Mouse (Mus musculus) stomach, embryonic 16.5 days (tissue): ENCODE results near the gene Slc9c1. TPM values are rescaled to one million over a fixed set of nuclear protein-coding genes. Genes with fewer than 3 reads are reported as not detected.
A peak's percentile ranks its signal among the peaks of the same experiment; 100 is the strongest.

Source experiments
- ATAC-seq: fragments of 200-750 bp; cut with Nextera tagmentation; 2 replicates; pipeline ENCODE4 v1.8.0; 2017; ENCODE audit warnings: moderate number of reproducible peaks, moderate TSS enrichment; ENCODE audit not compliant: insufficient read depth, low FRiP score
- H3K27ac ChIP-seq: fragments of 300-500 bp; sonication (generic); 2 replicates; pipeline ENCODE4 v1.5.1; 2014; ENCODE audit warnings: low read length
- H3K27me3 ChIP-seq: fragments of 300-500 bp; sonication (generic); 2 replicates; pipeline ENCODE4 v1.6.1; 2014; ENCODE audit warnings: low read length, control low read depth, mixed read lengths; ENCODE audit not compliant: control insufficient read depth, insufficient read depth
- H3K36me3 ChIP-seq: fragments of 300-500 bp; sonication (generic); 2 replicates; pipeline ENCODE4 v1.6.1; 2014; ENCODE audit warnings: low read length; ENCODE audit not compliant: control insufficient read depth, insufficient read depth
- H3K4me1 ChIP-seq: fragments of 300-500 bp; sonication (generic); 2 replicates; pipeline ENCODE4 v1.6.1; 2014; ENCODE audit warnings: low read length, control low read depth, mixed read lengths; ENCODE audit not compliant: control insufficient read depth, insufficient read depth
- H3K4me2 ChIP-seq: fragments of 300-500 bp; sonication (generic); 2 replicates; pipeline ENCODE4 v1.6.1; 2014; ENCODE audit warnings: low read depth, low read length, mixed read lengths
- H3K4me3 ChIP-seq: fragments of 300-500 bp; sonication (generic); replicated peaks from 2 replicates; pipeline ENCODE4 v1.5.1; 2014; ENCODE audit warnings: mild to moderate bottlenecking, low read length
- H3K9ac ChIP-seq: fragments of 300-500 bp; sonication (generic); 2 replicates; pipeline ENCODE4 v1.6.1; 2014; ENCODE audit warnings: low read length
- H3K9me3 ChIP-seq: fragments of 300-500 bp; sonication (generic); replicated peaks from 2 replicates; pipeline ENCODE4 v1.6.1; 2016; ENCODE audit warnings: low read length, control low read depth; ENCODE audit not compliant: control insufficient read depth
- WGBS: fragments of 180-500 bp; shearing (Covaris S2); extraction: QIAGEN DNeasy Blood & Tissue Kit; methylation state at CpG from one replicate; pipeline ENCODE4 v1.1.7; 2014; 5-methylcytosine and 5-hydroxymethylcytosine counted together
- polyA plus RNA-seq: library from polyadenylated mRNA; unstranded; fragments of >200 nt; fragmentation: Nextera tagmentation; extraction: Ambion mirVana; gene quantifications from 2 replicates; pipeline ENCODE4 v1.2.1, GENCODE M21; 2015

The Slc9c1 gene
- polyA plus RNA-seq, 1 experiment from 2014 or later, result not detected

DNA sequence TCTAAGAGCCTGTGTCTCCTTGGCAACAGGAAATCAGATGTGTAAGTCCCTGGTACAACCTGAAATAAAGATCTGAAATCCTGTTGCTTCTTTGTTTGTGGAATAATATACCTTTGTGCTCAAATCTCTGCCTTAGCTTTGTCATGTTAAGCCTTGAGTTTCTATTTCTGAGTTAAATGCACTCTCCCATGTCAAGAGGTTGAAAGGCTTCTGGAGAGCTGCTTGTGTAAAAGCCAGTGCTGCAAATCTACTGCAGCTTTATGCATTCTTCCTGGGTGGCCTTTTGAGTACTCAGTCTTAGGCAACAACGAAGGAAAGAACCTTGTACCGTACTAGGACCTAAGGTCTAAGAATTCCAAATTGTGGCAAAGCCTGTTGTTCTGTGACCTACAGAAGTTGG lies 78.1 kb downstream of the Slc9c1 start:
- Histone ChIP-seq H3K36me3 (no peaks in the 10 kb centered on the region), H3K27me3 (no peaks in the 10 kb centered on the region), H3K27ac (no peak overlapping the region), H3K4me1 (peaks cover 3% of the 10 kb centered on the region; the same call in 1 of the 2 replicates), H3K4me2 (no peak overlapping the region), H3K9me3 (no peaks in the 10 kb centered on the region), H3K9ac (no peak overlapping the region), H3K4me3 (no peak overlapping the region)
- ATAC-seq, result no peak
- 55% methylated on average over 2 of the region's 2 CpGs for WGBS

DNA sequence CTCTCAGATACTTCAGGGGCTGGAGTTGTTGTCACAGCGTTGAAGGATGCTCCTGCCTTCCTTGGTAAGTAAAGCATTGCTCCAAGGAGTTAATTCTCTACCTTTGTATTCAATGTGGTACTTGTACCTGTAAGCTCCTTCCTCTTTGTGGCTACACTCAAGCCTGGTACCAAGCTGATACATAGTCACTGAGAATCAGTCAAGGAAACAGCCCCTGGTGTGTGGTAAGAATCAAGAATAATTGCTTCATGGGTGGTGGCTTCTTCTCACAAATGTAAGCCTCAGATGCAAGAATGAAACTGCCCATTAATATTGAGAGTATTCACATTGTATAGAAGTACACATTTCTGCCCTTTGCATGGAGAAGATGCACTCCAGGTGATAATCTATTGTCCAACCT lies 80.8 kb downstream of the Slc9c1 start:
- H3K4me2 ChIP-seq, result no peak overlapping the region
- no peaks in the 10 kb centered on the region for H3K36me3 ChIP-seq
- no peak for ATAC-seq
- 94% methylated on average over 1 of the region's 1 CpGs for WGBS
- no peak overlapping the region for H3K4me3 ChIP-seq
- no peaks in the 10 kb centered on the region for H3K4me1 ChIP-seq
- H3K27me3 ChIP-seq, result no peaks in the 10 kb centered on the region
- no peak overlapping the region for H3K27ac ChIP-seq
- no peak overlapping the region for H3K9ac ChIP-seq
- no peaks in the 10 kb centered on the region for H3K9me3 ChIP-seq

DNA sequence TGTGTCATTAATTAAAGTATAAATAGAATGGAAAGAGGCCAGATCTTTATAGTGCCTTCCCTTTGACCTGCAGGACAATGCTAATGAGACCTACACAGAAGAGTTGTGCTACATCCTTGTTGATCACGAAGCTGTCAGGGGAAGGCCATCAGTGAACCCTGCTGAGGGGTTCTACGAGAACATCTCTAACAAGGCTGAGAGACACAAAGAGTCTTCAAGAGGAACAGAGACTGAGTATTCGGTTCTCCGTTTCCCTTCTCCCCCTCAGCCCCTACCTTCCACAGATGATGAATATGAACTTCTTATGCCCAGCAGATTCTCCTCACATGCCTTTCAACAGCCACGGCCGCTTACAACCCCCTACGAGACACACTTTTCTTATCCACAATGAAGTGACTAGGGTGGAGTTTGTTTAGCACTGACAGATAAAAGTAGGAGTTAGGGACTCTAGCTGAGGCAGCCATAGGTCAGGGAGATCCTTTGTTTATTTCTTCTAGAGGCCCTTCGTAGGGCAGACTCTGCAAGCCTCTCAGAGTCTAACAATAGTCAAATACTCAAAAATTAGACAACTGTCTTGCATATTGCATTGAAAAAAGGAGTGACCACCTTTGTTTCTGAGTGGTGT lies 84.8 kb downstream of the Slc9c1 start:
- 55% methylated on average over 8 of the region's 8 CpGs for WGBS
- no peak overlapping the region for H3K9ac ChIP-seq
- H3K9me3 ChIP-seq, result no peaks in the 10 kb centered on the region
- no peak overlapping the region for H3K4me2 ChIP-seq
- H3K36me3 ChIP-seq, result no peaks in the 10 kb centered on the region
- no peaks in the 10 kb centered on the region for H3K27me3 ChIP-seq
- no peak overlapping the region for H3K27ac ChIP-seq
- no peak overlapping the region for H3K4me3 ChIP-seq
- no peaks in the 10 kb centered on the region for H3K4me1 ChIP-seq
- no peak for ATAC-seq

DNA sequence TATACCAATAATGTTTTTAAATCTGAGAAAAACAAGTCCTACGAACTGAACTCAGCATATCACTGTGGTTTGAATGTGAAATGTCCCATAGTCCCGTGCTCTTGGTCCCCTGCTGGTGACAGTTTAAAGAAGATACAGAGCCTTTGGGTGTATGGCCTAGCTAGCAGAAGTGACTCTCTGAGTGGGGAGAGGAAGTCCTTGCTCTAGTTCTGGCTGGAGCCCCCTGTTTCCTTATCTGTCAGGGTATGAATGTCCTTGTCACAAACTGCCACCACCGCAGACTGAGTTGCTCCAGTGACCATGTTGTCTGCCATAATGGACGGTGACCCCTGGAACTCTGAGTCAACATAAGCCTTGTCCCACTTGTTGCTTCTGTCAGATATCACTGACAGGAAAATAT lies 88.1 kb downstream of the Slc9c1 start:
- Histone ChIP-seq H3K4me2 (no peak overlapping the region), H3K36me3 (no peaks in the 10 kb centered on the region), H3K4me3 (no peak overlapping the region), H3K4me1 (no peaks in the 10 kb centered on the region), H3K27ac (no peak overlapping the region), H3K27me3 (no peaks in the 10 kb centered on the region), H3K9ac (no peak overlapping the region), H3K9me3 (no peaks in the 10 kb centered on the region)
- 81% methylated on average over 4 of the region's 4 CpGs for WGBS
- ATAC-seq, result no peak

DNA sequence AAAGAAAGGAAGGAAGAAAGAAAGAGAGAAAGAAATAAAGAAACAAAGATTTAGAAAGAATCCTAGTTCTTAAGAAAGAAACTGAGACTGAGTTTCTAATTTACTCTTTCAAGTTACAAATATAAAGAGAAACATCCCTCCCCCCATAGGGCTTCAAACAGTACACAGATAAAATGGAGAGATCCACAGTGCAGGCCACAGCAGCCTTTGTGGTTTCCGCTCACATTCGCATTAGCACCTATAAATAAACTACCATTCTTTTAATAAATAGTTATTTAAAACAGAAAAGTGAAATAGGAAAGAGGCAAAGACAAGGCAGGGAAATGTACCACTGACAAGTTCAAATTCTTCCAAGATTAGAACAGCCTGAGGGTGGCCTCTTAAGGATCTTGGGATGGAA lies 89.7 kb downstream of the Slc9c1 start:
- no peaks in the 10 kb centered on the region for H3K9me3 ChIP-seq
- H3K4me3 ChIP-seq, result no peak overlapping the region
- H3K4me1 ChIP-seq, result no peaks in the 10 kb centered on the region
- 83% methylated on average over 2 of the region's 2 CpGs for WGBS
- no peaks in the 10 kb centered on the region for H3K27me3 ChIP-seq
- H3K36me3 ChIP-seq, result no peaks in the 10 kb centered on the region
- H3K4me2 ChIP-seq, result no peak overlapping the region
- ATAC-seq, result no peak
- H3K27ac ChIP-seq, result no peak overlapping the region
- no peak overlapping the region for H3K9ac ChIP-seq

DNA sequence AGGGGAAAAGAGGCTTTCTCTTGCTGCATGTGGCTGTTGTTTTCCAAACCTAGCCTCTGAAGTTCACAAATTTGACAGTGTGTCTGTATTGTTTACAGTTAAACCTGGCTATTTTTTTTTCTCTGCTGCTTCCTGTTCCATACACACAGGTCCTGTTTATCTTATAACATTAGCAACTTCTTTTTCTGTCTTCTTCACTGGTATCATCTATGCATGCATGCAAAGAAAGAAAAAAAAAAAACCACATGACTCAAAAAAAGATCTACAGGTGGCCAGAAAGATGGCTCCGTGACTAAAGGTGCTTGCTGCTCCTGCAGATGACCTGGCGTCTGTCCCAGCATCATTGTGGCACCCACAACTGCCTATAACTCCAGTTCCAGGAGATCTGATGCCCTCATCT lies 90.2 kb downstream of the Slc9c1 start:
- Histone ChIP-seq H3K4me2 (no peak overlapping the region), H3K27me3 (no peaks in the 10 kb centered on the region), H3K4me1 (no peaks in the 10 kb centered on the region), H3K9me3 (no peaks in the 10 kb centered on the region), H3K4me3 (no peak overlapping the region), H3K36me3 (no peaks in the 10 kb centered on the region), H3K27ac (no peak overlapping the region), H3K9ac (no peak overlapping the region)
- 67% methylated on average over 2 of the region's 2 CpGs for WGBS
- ATAC-seq, result no peak

DNA sequence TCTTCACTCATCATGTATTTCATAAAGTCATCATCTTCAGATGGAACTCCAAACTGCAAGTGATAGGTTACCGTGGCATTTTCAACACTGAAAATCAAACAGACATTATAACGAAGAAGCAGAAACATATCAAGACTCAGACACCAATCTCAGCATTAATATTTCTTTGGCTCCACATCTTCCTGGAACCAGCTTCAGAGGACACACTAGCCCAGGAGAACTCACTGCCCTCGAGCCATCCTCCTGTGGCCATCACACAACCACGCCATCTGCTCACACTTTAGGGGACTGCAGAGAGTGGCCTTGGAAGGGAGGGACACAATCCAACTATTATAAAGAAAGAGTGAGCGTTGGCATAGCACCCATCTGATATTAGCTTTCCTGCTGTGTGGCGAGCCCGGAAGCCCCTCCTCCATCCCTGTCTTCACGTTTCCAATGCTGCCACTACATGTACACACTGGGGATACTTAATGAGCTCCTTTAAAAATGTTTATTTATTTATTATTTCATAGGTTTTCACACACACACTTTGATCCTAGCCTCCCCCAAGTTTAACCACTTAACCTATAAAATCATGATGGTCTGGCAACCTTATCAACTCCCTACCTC lies 94.5 kb downstream of the Slc9c1 start:
- H3K4me1 ChIP-seq, result no peaks in the 10 kb centered on the region
- H3K9ac ChIP-seq, result no peak overlapping the region
- no peak overlapping the region for H3K4me3 ChIP-seq
- H3K36me3 ChIP-seq, result no peaks in the 10 kb centered on the region
- ATAC-seq, result no peak
- no peaks in the 10 kb centered on the region for H3K9me3 ChIP-seq
- WGBS, result 70% methylated on average over 8 of the region's 8 CpGs
- no peaks in the 10 kb centered on the region for H3K27me3 ChIP-seq
- no peak overlapping the region for H3K4me2 ChIP-seq
- H3K27ac ChIP-seq, result no peak overlapping the region

DNA sequence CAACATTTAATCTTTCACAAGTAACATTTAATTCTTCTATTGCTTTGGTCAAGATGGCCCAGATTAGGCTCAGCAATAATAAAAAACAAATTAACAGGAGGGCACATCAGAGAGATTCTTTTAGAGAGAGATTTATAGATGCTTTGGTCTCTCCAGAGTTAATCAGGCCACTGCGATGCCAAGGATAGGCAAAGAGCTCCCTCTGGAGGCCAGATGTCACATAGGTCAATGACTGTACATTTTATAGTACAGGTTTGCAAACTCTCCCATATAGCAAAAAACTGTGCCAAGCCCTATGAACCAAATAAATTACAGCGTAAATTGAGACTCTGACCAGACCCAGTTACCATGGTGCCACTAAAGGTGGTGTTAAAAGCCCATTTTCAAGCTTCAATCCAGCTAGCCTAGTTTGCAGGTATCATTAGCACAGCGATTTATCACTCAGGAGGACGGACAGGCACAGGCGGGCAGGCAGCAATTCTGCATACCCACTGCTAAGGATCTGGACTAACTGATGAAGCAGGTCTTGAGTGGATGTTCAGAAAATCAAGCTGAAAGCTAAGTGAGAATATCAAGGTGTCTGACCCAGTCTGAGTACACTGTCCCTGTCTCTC lies 95.3 kb downstream of the Slc9c1 start:
- peak; percentile 60; the same call in 1 of the 2 replicates for ATAC-seq
- Histone ChIP-seq H3K9ac (no peak overlapping the region), H3K4me3 (no peak overlapping the region), H3K4me2 (no peak overlapping the region), H3K9me3 (no peaks in the 10 kb centered on the region), H3K4me1 (no peaks in the 10 kb centered on the region), H3K36me3 (no peaks in the 10 kb centered on the region), H3K27me3 (no peaks in the 10 kb centered on the region), H3K27ac (no peak overlapping the region)
- 48% methylated on average over 5 of the region's 5 CpGs for WGBS

DNA sequence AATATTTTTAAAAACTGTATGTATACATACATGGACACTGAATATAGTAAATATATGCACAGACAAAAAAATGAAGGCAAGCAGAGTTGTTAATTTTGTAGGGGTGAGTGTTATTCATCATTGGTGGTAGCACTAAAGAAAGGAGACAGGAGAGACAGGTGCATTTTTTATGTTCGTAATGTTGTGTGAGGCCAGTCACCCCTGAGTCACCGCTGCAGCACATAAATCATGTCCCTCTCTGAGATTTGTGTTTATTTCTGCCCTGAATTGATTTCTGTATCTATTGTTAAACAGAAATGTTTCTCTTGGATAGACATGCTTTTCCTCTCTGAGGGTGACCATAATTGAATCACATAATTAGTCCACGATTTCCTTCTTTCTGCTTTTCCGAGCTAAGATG lies 97.3 kb downstream of the Slc9c1 start:
- H3K36me3 ChIP-seq, result no peaks in the 10 kb centered on the region
- no peak overlapping the region for H3K27ac ChIP-seq
- no peaks in the 10 kb centered on the region for H3K9me3 ChIP-seq
- H3K4me3 ChIP-seq, result no peak overlapping the region
- H3K9ac ChIP-seq, result no peak overlapping the region
- no peak overlapping the region for H3K4me2 ChIP-seq
- H3K4me1 ChIP-seq, result no peaks in the 10 kb centered on the region
- no peak for ATAC-seq
- 59% methylated on average over 4 of the region's 4 CpGs for WGBS
- no peaks in the 10 kb centered on the region for H3K27me3 ChIP-seq
